Mouse (Mus musculus): ENCODE data around the gene Jmy. TPM values are rescaled to one million over a fixed set of nuclear protein-coding genes. Genes with fewer than 3 reads are reported as not detected.

Jmy gene
- polyA plus RNA-seq, 1 experiment: 14.1 TPM

DNA sequence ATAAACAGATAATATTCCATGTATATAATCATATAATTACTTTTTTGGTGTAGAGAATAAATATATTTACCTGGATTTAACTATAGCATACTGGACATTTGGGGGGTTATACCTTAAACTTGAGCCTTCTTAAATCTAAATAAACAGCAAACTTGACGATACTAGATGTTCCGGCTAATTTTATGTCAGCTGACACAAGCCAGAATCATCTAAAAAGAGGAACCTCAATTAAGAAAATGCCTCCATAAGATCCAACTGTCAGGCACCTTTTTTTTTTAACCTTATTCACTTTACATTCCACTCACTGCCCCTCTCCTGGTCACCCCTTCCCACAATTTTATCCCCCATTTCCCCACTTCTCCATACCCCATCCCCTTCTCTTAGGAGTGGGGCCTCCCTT, 116.0 kb downstream of the Jmy start:
- Histone ChIP-seq H3K4me3 (ENCODE audit: insufficient read depth, low read length) (no peak overlapping the region), H3K27ac (ENCODE audit: insufficient read depth, low read length) (no peak overlapping the region), H3K4me1 (ENCODE audit: control insufficient read depth, insufficient read depth, low read length) (no peaks in the 10 kb centered on the region; the same call in none of the 2 replicates)
- TF ChIP-seq POLR2A (IDR thresholded peaks at IDR 0.05; ENCODE audit: extremely low read depth, insufficient read depth, low read length) (no peak), CTCF (IDR thresholded peaks at IDR 0.05; ENCODE audit: extremely low read depth, insufficient read depth, low read length) (no peak)

DNA sequence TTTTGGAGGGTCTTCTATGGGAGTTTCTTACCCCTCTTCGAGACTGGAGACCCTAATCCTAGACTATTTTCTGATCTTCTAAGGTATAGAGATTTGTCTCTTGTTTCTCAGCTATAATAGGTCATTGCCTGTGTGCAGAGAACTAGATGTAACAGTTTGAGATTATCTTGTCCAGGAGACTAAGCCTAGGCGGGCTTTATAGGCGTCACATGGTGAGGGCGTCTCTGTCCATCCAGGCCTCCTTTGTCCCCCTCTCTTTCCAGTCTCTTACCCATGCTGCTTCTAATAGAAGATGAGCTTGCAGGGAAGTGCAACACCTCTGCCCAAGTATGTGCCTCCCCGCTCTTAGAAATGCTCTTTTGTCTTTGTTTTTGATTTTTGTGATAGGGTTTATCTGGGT, 116.5 kb downstream of the Jmy start:
- no peak overlapping the region for H3K4me3 ChIP-seq (ENCODE audit: insufficient read depth, low read length)
- H3K27ac ChIP-seq (ENCODE audit: insufficient read depth, low read length): no peak overlapping the region
- no peak for TF ChIP-seq POLR2A (IDR thresholded peaks at IDR 0.05; ENCODE audit: extremely low read depth, insufficient read depth, low read length)
- TF ChIP-seq CTCF (IDR thresholded peaks at IDR 0.05; ENCODE audit: extremely low read depth, insufficient read depth, low read length): no peak
- H3K4me1 ChIP-seq (ENCODE audit: control insufficient read depth, insufficient read depth, low read length): no peaks in the 10 kb centered on the region; the same call in none of the 2 replicates

DNA sequence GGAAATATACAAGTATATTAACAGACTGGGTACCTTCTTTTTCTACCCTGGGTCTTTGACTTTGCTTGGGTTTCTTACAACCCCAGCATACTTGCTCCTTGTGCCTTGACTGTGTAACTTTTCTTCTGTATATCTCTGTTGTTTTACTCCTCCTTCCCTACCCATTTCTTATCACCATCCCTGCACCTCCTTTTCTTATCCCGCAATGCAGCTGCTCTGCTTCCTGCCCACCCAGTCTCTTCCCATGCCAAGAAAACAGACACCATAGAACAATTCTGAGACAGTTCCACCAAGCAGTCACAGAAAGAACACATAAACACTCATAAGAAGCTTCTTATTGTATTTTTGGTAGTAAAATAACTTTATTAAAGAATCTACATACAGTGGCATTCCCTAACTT, 118.3 kb downstream of the Jmy start:
- Histone ChIP-seq H3K4me3 (ENCODE audit: insufficient read depth, low read length) (no peak overlapping the region), H3K27ac (ENCODE audit: insufficient read depth, low read length) (no peak overlapping the region), H3K4me1 (ENCODE audit: control insufficient read depth, insufficient read depth, low read length) (no peaks in the 10 kb centered on the region; the same call in 1 of the 2 replicates)
- TF ChIP-seq CTCF (IDR thresholded peaks at IDR 0.05; ENCODE audit: extremely low read depth, insufficient read depth, low read length) (no peak), POLR2A (IDR thresholded peaks at IDR 0.05; ENCODE audit: extremely low read depth, insufficient read depth, low read length) (no peak)

DNA sequence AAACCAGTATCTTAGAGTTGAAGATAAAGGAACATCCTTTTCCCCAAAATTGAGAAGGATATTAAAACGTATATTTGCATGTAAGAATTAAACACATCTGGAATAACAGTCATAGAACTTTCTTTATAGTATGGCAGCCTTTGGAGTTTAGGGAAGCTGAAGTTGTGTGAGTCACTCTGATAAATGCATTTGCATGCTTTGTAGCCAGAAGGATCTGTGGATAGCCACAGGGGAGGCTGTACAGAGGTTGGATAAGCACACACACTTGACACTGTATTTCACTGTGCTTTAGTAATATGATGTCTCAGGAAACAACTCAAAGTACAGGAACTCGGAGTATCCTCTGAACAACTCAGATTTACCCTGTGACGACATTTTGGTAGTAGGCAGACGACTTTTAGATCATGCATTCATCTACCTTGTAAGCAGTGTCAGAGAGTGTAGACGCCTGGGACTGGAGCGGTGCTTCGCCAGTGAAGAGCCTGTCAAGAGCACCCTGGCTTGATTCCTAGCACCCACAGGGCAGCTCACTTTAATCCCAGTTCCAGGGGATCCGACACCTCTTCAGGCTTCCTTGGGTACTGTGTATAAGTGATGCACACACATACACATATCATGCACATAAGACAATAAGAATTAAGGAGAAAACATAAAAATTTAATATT, 119.1 kb downstream of the Jmy start:
- TF ChIP-seq CTCF (IDR thresholded peaks at IDR 0.05; ENCODE audit: extremely low read depth, insufficient read depth, low read length): no peak
- TF ChIP-seq POLR2A (IDR thresholded peaks at IDR 0.05; ENCODE audit: extremely low read depth, insufficient read depth, low read length): no peak
- Histone ChIP-seq H3K4me1 (ENCODE audit: control insufficient read depth, insufficient read depth, low read length) (no peaks in the 10 kb centered on the region; the same call in 1 of the 2 replicates), H3K27ac (ENCODE audit: insufficient read depth, low read length) (no peak overlapping the region), H3K4me3 (ENCODE audit: insufficient read depth, low read length) (no peak overlapping the region)

Other genes with a start within 250 kb of the Jmy start
- gene Homer1, start 200.2 kb downstream of the Jmy start, polyA plus RNA-seq (2012; rRNA removed): 70.0 and 82.5 TPM in 2 replicates
- 0.04 TPM in 1 of 2 replicates, not detected in the other for gene Bhmt, start 138.2 kb upstream of the Jmy start, polyA plus RNA-seq (2012; rRNA removed)
- gene Bhmt2, start 174.5 kb upstream of the Jmy start, polyA plus RNA-seq (2012; rRNA removed): 0.75 and 1.1 TPM in 2 replicates
- 0.23 TPM in 2 replicates for gene Dmgdh, start 174.6 kb upstream of the Jmy start, polyA plus RNA-seq (2012; rRNA removed)

Measured in cortical plate, adult 2 months (tissue).